Mouse (Mus musculus) neutrophil, adult 59 days (primary cell): ENCODE measurements around the gene Ccdc85a. TPM values are rescaled to one million over a fixed set of nuclear protein-coding genes. Genes with fewer than 3 reads are reported as not detected.

Experiments used
- total RNA-seq, 2 experiments: library from RNA; stranded (reverse); gene quantifications; 1 replicate in 1 of 2; 2 replicates in 1 of 2; pipeline ENCODE4 v1.2.4; 2023

The Ccdc85a gene
- total RNA-seq = not detected

GRCm38 (mm10) chr11:28583911-28584434 is at the start of gene Ccdc85a:
Ccdc85a (minus strand) TSS chr11:28584324.

GRCm38 (mm10) chr11:28339224-28340150 is 244.6 kb downstream of the Ccdc85a start, which contains the start of gene Gm6685:
Gm6685 (minus strand) TSS chr11:28339867.

Other genes with a start within 250 kb of the Ccdc85a start
- gene Gm6685, start 244.5 kb downstream of the Ccdc85a start, total RNA-seq = 1 to 10 TPM; 3.5 to 5.0 TPM